Mouse (Mus musculus): ENCODE measurements around the gene Serpina3a. TPM values are rescaled to one million over a fixed set of nuclear protein-coding genes. Genes with fewer than 3 reads are reported as not detected.

The Serpina3a gene
- polyA plus RNA-seq, 1 experiment from 2014 or later: not detected

DNA sequence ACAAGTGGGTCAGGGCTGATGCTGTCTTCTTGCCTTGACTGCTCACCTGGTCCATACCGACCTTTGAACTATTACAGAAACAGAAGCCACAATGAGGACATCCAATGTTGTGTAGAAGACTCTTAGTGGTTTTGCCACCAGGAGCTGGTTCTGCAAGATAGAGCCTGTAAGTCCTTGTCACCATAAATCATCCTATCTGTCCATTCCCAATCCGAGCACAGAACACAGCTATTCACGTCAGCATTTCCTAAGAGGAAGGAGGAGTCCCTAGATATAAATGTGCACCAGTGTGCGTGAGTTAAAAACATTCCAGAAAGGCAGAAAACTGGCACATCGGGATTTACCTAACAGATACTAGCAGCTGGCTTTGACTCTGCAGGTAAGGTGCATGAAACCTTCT lies 15.2 kb downstream of the Serpina3a start, which contains the start of gene Serpina3b:
Gene Serpina3b (plus strand): TSS at position 301 of the 400 bp plus-strand sequence.
- H3K4me1 ChIP-seq (ENCODE audit: control insufficient read depth, insufficient read depth, low read length): no peaks in the 10 kb centered on the region
- no peaks in the 10 kb centered on the region for H3K36me3 ChIP-seq (ENCODE audit: control insufficient read depth, insufficient read depth, low read length)
- no peak within 1 kb of the TSS for H3K4me2 ChIP-seq (ENCODE audit: low read depth, low read length)
- H3K27ac ChIP-seq (ENCODE audit: low read depth, low read length): no peak within 1 kb of the TSS
- no peak for ATAC-seq (ENCODE audit: low read depth)
- whole genome bisulfite sequencing: 82% methylated on average over 5 of the region's 5 CpGs
- no peak within 1 kb of the TSS for H3K9ac ChIP-seq (replicated peaks; ENCODE audit: low read depth, low read length)
- no peaks in the 10 kb centered on the region for H3K9me3 ChIP-seq (ENCODE audit: control insufficient read depth, low read length)
- H3K4me3 ChIP-seq (ENCODE audit: low read depth, low read length): no peak within 1 kb of the TSS
- no peaks in the 10 kb centered on the region for H3K27me3 ChIP-seq (ENCODE audit: control insufficient read depth, insufficient read depth, low read length)

- Histone ChIP-seq H3K4me2 (ENCODE audit: low read depth, low read length) (no peak overlapping the region), H3K27ac (ENCODE audit: low read depth, low read length) (no peak overlapping the region), H3K9ac (replicated peaks; ENCODE audit: low read depth, low read length) (no peak overlapping the region), H3K4me3 (ENCODE audit: low read depth, low read length) (no peak overlapping the region), H3K27me3 (ENCODE audit: control insufficient read depth, insufficient read depth, low read length) (no peaks in the 10 kb centered on the region), H3K36me3 (ENCODE audit: control insufficient read depth, insufficient read depth, low read length) (no peaks in the 10 kb centered on the region), H3K4me1 (ENCODE audit: control insufficient read depth, insufficient read depth, low read length) (no peaks in the 10 kb centered on the region), H3K9me3 (ENCODE audit: control insufficient read depth, low read length) (no peaks in the 10 kb centered on the region)
- no peak for ATAC-seq (ENCODE audit: low read depth)
These were observed 18.5 kb downstream of the Serpina3a start for GRCm38 (mm10) chr12:104131041-104131440.

DNA sequence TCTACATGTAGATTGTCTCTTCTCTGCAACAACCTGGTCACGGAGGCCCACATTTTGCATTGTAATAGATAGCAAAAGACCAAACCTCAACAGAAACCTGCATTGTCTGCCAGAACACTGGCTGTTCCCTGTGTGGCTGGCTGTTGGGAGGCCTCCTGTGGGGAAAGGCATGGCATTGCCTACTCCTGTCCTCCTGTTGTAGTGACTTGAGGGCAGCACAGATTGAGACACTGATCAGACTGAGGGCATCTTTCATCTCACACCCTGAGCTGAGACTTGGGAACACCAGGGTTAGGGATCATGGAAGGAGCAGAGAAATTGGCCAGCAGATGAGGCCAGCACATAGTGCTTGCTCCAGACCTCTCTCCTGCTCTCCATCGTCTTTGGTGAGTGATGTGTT lies 25.7 kb downstream of the Serpina3a start:
- Histone ChIP-seq H3K4me1 (ENCODE audit: control insufficient read depth, insufficient read depth, low read length) (no peaks in the 10 kb centered on the region), H3K36me3 (ENCODE audit: control insufficient read depth, insufficient read depth, low read length) (no peaks in the 10 kb centered on the region), H3K4me3 (ENCODE audit: low read depth, low read length) (no peak overlapping the region), H3K9me3 (ENCODE audit: control insufficient read depth, low read length) (no peaks in the 10 kb centered on the region), H3K4me2 (ENCODE audit: low read depth, low read length) (no peak overlapping the region), H3K9ac (replicated peaks; ENCODE audit: low read depth, low read length) (no peak overlapping the region), H3K27ac (ENCODE audit: low read depth, low read length) (no peak overlapping the region), H3K27me3 (ENCODE audit: control insufficient read depth, insufficient read depth, low read length) (no peaks in the 10 kb centered on the region)
- WGBS: 89% methylated on average over 2 of the region's 2 CpGs
- ATAC-seq (ENCODE audit: low read depth): no peak

GRCm38 (mm10) chr12:104140543-104141103 lies 28.1 kb downstream of the Serpina3a start:
- WGBS: 97% methylated on average over 4 of the region's 4 CpGs
- no peak overlapping the region for H3K27ac ChIP-seq (ENCODE audit: low read depth, low read length)
- H3K4me1 ChIP-seq (ENCODE audit: control insufficient read depth, insufficient read depth, low read length): no peaks in the 10 kb centered on the region
- ATAC-seq (ENCODE audit: low read depth): no peak
- H3K4me2 ChIP-seq (ENCODE audit: low read depth, low read length): no peak overlapping the region
- H3K27me3 ChIP-seq (ENCODE audit: control insufficient read depth, insufficient read depth, low read length): no peaks in the 10 kb centered on the region
- H3K9me3 ChIP-seq (ENCODE audit: control insufficient read depth, low read length): no peaks in the 10 kb centered on the region
- H3K9ac ChIP-seq (replicated peaks; ENCODE audit: low read depth, low read length): no peak overlapping the region
- no peaks in the 10 kb centered on the region for H3K36me3 ChIP-seq (ENCODE audit: control insufficient read depth, insufficient read depth, low read length)
- H3K4me3 ChIP-seq (ENCODE audit: low read depth, low read length): no peak overlapping the region

DNA sequence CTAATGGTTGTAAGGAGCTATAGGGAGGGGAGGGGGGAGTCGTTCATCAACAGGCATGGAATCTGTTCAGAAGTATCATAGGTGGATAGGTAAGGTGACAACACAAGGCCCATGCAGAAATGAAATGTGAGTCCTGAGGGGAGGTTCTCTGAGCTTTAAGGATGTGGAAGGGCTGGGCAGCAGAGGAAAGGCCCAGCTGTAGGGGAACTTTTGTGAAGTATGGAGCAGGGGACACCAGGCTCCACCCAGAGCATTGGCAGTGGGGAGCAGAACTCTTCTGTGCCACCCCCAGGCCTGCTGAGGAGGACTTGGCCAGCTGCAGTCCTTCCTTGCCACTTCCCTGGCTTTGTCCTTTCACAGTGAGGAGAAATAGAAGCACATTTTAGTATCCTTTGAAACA lies 29.0 kb downstream of the Serpina3a start:
- Histone ChIP-seq H3K36me3 (ENCODE audit: control insufficient read depth, insufficient read depth, low read length) (no peaks in the 10 kb centered on the region), H3K9ac (replicated peaks; ENCODE audit: low read depth, low read length) (no peak overlapping the region), H3K4me3 (ENCODE audit: low read depth, low read length) (no peak overlapping the region), H3K4me2 (ENCODE audit: low read depth, low read length) (no peak overlapping the region), H3K9me3 (ENCODE audit: control insufficient read depth, low read length) (no peaks in the 10 kb centered on the region), H3K27me3 (ENCODE audit: control insufficient read depth, insufficient read depth, low read length) (no peaks in the 10 kb centered on the region), H3K4me1 (ENCODE audit: control insufficient read depth, insufficient read depth, low read length) (no peaks in the 10 kb centered on the region), H3K27ac (ENCODE audit: low read depth, low read length) (no peak overlapping the region)
- ATAC-seq (ENCODE audit: low read depth): no peak
- WGBS: 67% methylated on average over 1 of the region's 1 CpGs

- Histone ChIP-seq H3K4me3 (ENCODE audit: low read depth, low read length) (no peak overlapping the region), H3K9me3 (ENCODE audit: control insufficient read depth, low read length) (no peaks in the 10 kb centered on the region), H3K4me2 (ENCODE audit: low read depth, low read length) (no peak overlapping the region), H3K9ac (replicated peaks; ENCODE audit: low read depth, low read length) (no peak overlapping the region), H3K36me3 (ENCODE audit: control insufficient read depth, insufficient read depth, low read length) (no peaks in the 10 kb centered on the region), H3K27ac (ENCODE audit: low read depth, low read length) (no peak overlapping the region), H3K4me1 (ENCODE audit: control insufficient read depth, insufficient read depth, low read length) (no peaks in the 10 kb centered on the region), H3K27me3 (ENCODE audit: control insufficient read depth, insufficient read depth, low read length) (no peaks in the 10 kb centered on the region)
- ATAC-seq (ENCODE audit: low read depth): no peak
- 67% methylated on average over 1 of the region's 1 CpGs for WGBS
These were observed 29.9 kb downstream of the Serpina3a start for GRCm38 (mm10) chr12:104142427-104142826.

DNA sequence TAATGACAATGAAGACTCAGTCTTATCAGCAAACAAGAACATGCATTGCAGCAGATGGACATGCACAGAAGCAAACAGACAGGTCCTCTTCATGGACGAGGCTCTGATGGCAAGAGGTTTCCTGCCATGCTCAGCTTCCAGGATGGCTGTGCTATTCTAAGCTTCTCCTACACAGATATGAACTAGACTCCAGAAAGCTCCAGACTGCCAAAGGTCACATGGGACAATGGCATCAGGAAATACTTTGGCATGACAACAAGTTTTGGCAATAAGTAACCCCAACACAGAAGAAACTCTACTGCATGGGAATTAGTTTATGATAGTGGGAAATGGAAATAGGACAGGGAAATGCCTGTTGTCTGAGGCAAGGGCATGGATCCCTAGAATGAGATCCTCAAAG lies 30.8 kb downstream of the Serpina3a start:
- 88% methylated on average over 1 of the region's 1 CpGs for WGBS
- H3K4me3 ChIP-seq (ENCODE audit: low read depth, low read length): no peak overlapping the region
- H3K9ac ChIP-seq (replicated peaks; ENCODE audit: low read depth, low read length): no peak overlapping the region
- H3K9me3 ChIP-seq (ENCODE audit: control insufficient read depth, low read length): no peaks in the 10 kb centered on the region
- no peaks in the 10 kb centered on the region for H3K4me1 ChIP-seq (ENCODE audit: control insufficient read depth, insufficient read depth, low read length)
- H3K27me3 ChIP-seq (ENCODE audit: control insufficient read depth, insufficient read depth, low read length): no peaks in the 10 kb centered on the region
- H3K27ac ChIP-seq (ENCODE audit: low read depth, low read length): no peak overlapping the region
- no peak for ATAC-seq (ENCODE audit: low read depth)
- H3K36me3 ChIP-seq (ENCODE audit: control insufficient read depth, insufficient read depth, low read length): no peaks in the 10 kb centered on the region
- H3K4me2 ChIP-seq (ENCODE audit: low read depth, low read length): no peak overlapping the region

- no peak for ATAC-seq (ENCODE audit: low read depth)
- no peak overlapping the region for H3K9ac ChIP-seq (replicated peaks; ENCODE audit: low read depth, low read length)
- no peaks in the 10 kb centered on the region for H3K9me3 ChIP-seq (ENCODE audit: control insufficient read depth, low read length)
- no peak overlapping the region for H3K4me3 ChIP-seq (ENCODE audit: low read depth, low read length)
- H3K27me3 ChIP-seq (ENCODE audit: control insufficient read depth, insufficient read depth, low read length): no peaks in the 10 kb centered on the region
- no peak overlapping the region for H3K27ac ChIP-seq (ENCODE audit: low read depth, low read length)
- WGBS: 89% methylated on average over 2 of the region's 2 CpGs
- no peak overlapping the region for H3K4me2 ChIP-seq (ENCODE audit: low read depth, low read length)
- no peaks in the 10 kb centered on the region for H3K36me3 ChIP-seq (ENCODE audit: control insufficient read depth, insufficient read depth, low read length)
- H3K4me1 ChIP-seq (ENCODE audit: control insufficient read depth, insufficient read depth, low read length): no peaks in the 10 kb centered on the region
These were observed 33.0 kb downstream of the Serpina3a start for GRCm38 (mm10) chr12:104145571-104145970.

- Histone ChIP-seq H3K27ac (ENCODE audit: low read depth, low read length) (no peak overlapping the region), H3K4me2 (ENCODE audit: low read depth, low read length) (no peak overlapping the region), H3K36me3 (ENCODE audit: control insufficient read depth, insufficient read depth, low read length) (no peaks in the 10 kb centered on the region), H3K4me3 (ENCODE audit: low read depth, low read length) (no peak overlapping the region), H3K4me1 (ENCODE audit: control insufficient read depth, insufficient read depth, low read length) (no peaks in the 10 kb centered on the region), H3K9ac (replicated peaks; ENCODE audit: low read depth, low read length) (no peak overlapping the region), H3K27me3 (ENCODE audit: control insufficient read depth, insufficient read depth, low read length) (no peaks in the 10 kb centered on the region), H3K9me3 (ENCODE audit: control insufficient read depth, low read length) (no peaks in the 10 kb centered on the region)
- WGBS: 85% methylated on average over 2 of the region's 2 CpGs
- no peak for ATAC-seq (ENCODE audit: low read depth)
These were observed 39.5 kb downstream of the Serpina3a start for GRCm38 (mm10) chr12:104151989-104152388.
